Mouse (Mus musculus): ENCODE measurements around the gene N4bp2l1.
"Not testable (repeated sequence)": the region's sequence is repeated elsewhere in the genome, so short reads cannot be mapped to it uniquely, and the experiment has no call there.

N4bp2l1 gene

GRCm38 (mm10) chr5:150597088-150597487, at the start of gene N4bp2l1:
TSS of gene N4bp2l1 (minus strand) at chr5:150597188.
- no peak for DNase-seq (ENCODE audit: low spot score)

GRCm38 (mm10) chr5:150644926-150645325, 47.9 kb upstream of the N4bp2l1 start:
- no peak for DNase-seq (ENCODE audit: low spot score)

GRCm38 (mm10) chr5:150643390-150643789, 46.4 kb upstream of the N4bp2l1 start:
- DNase-seq (ENCODE audit: low spot score), result not testable (repeated sequence)

GRCm38 (mm10) chr5:150641440-150641839, 44.5 kb upstream of the N4bp2l1 start:
- DNase-seq (ENCODE audit: low spot score), result no peak

GRCm38 (mm10) chr5:150629692-150630091, 32.7 kb upstream of the N4bp2l1 start:
- DNase-seq (ENCODE audit: low spot score), result no peak

- DNase-seq (ENCODE audit: low spot score), result peak; percentile 38
Observed at GRCm38 (mm10) chr5:150629272-150629671, 32.3 kb upstream of the N4bp2l1 start.

GRCm38 (mm10) chr5:150625528-150625927, 28.5 kb upstream of the N4bp2l1 start:
- peak; percentile 24 for DNase-seq (ENCODE audit: low spot score)

GRCm38 (mm10) chr5:150622792-150623191, 25.8 kb upstream of the N4bp2l1 start:
- DNase-seq (ENCODE audit: low spot score), result no peak

- no peak for DNase-seq (ENCODE audit: low spot score)
Observed at GRCm38 (mm10) chr5:150621592-150621991, 24.6 kb upstream of the N4bp2l1 start.

GRCm38 (mm10) chr5:150620588-150621135, 23.7 kb upstream of the N4bp2l1 start:
- no peak for DNase-seq (ENCODE audit: low spot score)

GRCm38 (mm10) chr5:150618599-150619355, 21.8 kb upstream of the N4bp2l1 start:
- DNase-seq (ENCODE audit: low spot score), result no peak

GRCm38 (mm10) chr5:150616731-150617130, 19.7 kb upstream of the N4bp2l1 start:
- DNase-seq (ENCODE audit: low spot score), result no peak

- DNase-seq (ENCODE audit: low spot score), result no peak
Observed at GRCm38 (mm10) chr5:150616216-150616615, 19.2 kb upstream of the N4bp2l1 start.

- DNase-seq (ENCODE audit: low spot score), result no peak
Observed at GRCm38 (mm10) chr5:150614054-150614453, 17.1 kb upstream of the N4bp2l1 start.

GRCm38 (mm10) chr5:150611697-150612096, 14.7 kb upstream of the N4bp2l1 start:
- DNase-seq (ENCODE audit: low spot score), result peak; percentile 34

GRCm38 (mm10) chr5:150611136-150611535, 14.1 kb upstream of the N4bp2l1 start:
- DNase-seq (ENCODE audit: low spot score), result no peak

GRCm38 (mm10) chr5:150607631-150608030, 10.6 kb upstream of the N4bp2l1 start:
- DNase-seq (ENCODE audit: low spot score), result no peak

- no peak for DNase-seq (ENCODE audit: low spot score)
Observed at GRCm38 (mm10) chr5:150606131-150606530, 9.1 kb upstream of the N4bp2l1 start.

- no peak for DNase-seq (ENCODE audit: low spot score)
Observed at GRCm38 (mm10) chr5:150601441-150602230, 4.6 kb upstream of the N4bp2l1 start.

GRCm38 (mm10) chr5:150600554-150601440, 3.8 kb upstream of the N4bp2l1 start:
- DNase-seq (ENCODE audit: low spot score), result no peak

GRCm38 (mm10) chr5:150599301-150600294, 2.6 kb upstream of the N4bp2l1 start:
- no peak for DNase-seq (ENCODE audit: low spot score)

Measured in urinary bladder, postnatal 14 days (tissue).